Mouse (Mus musculus) cerebellum, adult 8-10 months (tissue): ENCODE results near the gene Dnase1l3.

Experiments
- DNase-seq: peaks from one replicate; pipeline ENCODE4 v3.0.0; 2022

The Dnase1l3 gene

GRCm38 (mm10) chr14:7974643-7975042, 19.7 kb downstream of the Dnase1l3 start:
- DNase-seq, result no peak

- DNase-seq, result no peak
These were observed 22.4 kb downstream of the Dnase1l3 start for GRCm38 (mm10) chr14:7971889-7972493.

DNA sequence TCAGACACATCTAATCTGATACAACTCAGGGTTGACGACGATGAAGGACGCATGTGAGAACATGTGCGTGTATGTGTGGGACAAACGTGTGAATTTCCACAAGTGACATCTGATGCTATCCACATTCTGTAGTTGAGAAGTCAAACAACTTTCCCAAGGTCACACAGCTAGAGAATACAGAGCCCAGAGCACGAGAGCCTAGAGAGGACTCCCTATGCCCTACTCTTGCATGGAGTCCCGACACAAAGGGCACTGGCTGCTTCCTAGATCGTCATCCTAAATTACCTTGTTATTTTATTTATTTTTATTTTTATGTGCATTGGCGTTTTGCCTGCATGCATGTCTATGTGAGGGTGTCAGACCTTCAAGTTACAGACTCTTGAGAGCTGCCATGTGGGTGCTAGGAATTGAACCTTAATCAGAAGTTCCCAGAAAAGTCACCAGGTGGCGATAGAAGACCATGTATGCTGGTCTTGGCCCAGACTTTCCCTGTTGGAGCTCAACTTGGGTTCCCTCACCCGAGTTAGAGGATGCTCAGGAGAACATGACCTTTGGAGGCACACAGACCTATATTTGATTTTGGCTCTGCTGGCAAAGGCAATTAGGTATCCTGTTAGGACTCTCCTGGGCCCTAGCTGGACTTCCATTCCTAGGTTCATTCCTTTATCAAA, 30.0 kb downstream of the Dnase1l3 start:
- DNase-seq, result peak; percentile 79

DNA sequence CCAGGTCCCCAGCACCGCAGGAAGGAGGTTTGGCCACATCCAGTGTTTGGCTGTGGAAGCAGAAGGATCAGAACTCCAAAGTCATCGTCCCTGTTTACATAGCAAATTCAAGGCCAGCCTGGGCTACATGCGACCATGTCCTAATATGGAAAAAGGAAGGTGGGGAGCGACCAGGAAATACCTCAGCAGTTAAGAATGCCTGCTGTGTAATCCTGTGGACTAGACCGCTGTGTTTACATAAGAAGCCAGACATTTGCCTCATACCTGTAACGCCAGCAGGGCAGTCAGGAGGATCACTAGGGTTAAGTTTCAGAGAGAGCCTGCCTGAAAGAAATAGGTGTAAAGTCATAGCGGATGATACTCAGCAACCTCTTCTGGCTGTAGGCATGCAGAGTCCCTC, 31.2 kb downstream of the Dnase1l3 start:
- no peak for DNase-seq

DNA sequence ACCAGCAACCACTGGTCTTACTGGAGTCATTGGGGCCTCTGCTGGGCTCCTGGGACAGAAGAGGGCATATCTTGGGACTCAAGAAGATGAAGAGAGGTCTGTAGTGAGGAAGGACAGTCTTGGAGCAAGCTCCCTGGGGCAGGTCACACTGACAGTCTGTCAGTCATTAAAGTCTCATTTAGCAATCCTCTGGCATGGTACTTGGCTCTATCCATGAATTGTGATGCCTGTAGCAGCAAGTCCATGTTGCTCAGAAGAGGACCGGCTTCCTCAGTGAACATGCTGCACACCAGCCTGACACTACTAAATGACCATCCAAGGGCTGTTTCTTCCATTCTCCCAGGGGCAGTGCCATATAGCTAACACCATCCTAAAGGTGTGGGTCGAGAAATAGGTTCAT, 31.7 kb downstream of the Dnase1l3 start:
- no peak for DNase-seq

GRCm38 (mm10) chr14:7961714-7962113, 32.7 kb downstream of the Dnase1l3 start:
- DNase-seq, result no peak

DNA sequence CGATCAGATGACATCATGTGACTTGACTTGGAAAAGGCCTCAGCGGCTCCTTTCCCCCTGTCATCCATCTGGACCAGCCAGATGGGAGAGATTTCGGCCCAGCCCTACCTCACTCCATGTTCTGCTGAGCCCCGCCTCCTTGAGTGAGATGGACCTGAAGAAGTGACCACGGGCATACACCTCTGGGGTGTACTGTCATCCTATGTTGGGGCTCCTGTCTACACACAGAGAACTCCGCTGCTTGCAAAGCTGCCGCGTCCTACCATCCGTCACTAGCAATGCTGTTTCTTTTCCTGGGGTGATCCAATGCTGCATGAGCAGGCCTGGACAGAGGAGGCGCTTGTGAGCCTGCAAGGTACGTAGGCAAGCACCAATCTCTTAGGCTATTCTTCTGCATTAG, 33.8 kb downstream of the Dnase1l3 start:
- DNase-seq, result peak; percentile 37

- DNase-seq, result no peak
These were observed 37.3 kb downstream of the Dnase1l3 start, which contains the start of gene Gm45521 for GRCm38 (mm10) chr14:7957049-7957448. TSS of gene Gm45521 (plus strand) at chr14:7957288.

GRCm38 (mm10) chr14:7956427-7956826, 37.9 kb downstream of the Dnase1l3 start:
- no peak for DNase-seq

DNA sequence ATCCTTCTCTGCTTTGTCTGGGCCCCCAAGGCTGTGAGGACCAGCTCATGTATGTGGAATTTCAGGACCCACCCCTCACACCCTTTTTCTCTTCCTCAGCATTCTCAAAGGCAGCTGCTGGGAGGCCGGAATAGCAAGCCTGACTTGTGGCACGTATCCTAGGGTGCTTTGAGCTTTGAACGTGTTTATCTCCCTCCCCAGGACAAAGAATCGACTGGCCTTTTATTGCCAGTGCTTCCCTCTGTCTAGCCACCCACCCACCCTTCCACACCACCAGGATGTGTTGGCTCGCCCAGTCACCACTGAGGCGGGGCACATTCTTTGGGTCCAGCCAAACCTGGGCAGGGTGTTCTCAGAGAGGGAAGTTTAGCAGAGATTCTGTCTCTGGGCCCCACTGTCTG, 40.3 kb downstream of the Dnase1l3 start:
- no peak for DNase-seq

DNA sequence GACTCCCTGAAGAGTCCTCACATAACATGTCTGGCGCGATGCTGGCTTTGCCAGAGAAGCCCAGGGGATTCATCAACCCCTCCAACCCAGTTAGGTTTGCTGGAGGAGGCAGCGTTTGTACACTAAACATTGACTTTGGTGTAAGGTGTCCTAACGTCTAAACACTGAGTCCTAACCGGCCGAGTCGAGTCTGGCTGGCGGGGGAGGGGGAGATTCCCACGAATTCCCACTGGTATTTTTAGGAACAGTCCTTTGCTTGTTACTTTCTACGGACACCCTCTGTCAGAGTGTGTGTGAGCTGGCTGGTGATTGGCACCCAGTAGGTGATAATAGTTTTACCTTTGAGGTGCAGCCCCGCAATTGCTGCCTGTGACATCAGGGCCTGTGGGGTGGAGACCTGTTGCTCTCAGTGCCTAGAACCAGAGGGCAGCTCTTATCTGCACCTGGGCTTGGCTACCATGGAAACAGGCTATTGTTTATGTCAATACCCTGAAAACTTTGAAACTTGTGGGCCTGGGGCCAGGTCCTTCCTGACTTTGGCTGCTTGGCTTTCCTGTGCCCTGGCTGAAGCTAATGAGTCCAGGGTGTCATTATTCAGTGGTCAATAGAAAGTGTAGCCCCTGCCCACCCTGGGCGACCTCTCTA, 41.6 kb downstream of the Dnase1l3 start:
- DNase-seq, result no peak

GRCm38 (mm10) chr14:7951234-7951633, 43.1 kb downstream of the Dnase1l3 start:
- no peak for DNase-seq

DNA sequence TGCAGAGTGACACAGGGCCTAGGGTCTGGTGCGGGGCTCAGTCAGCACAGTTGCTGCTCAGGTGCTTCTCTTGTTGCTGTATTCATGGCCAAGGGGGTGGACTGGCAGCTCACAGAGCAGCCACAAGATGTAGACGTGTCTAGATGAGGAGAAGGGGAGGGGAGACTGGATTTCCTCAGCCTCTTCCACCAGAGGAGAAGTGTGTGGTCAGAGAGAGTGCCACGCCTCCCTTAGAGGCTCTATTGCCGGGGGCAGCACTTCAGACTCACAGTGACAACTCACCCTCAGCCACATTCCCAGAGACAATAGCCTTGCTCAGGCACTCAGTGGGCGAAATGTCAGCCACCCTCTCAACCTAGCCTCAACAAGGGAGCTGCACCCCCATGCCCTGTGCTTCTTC, 49.1 kb downstream of the Dnase1l3 start:
- no peak for DNase-seq

GRCm38 (mm10) chr14:7944349-7945039, 49.9 kb downstream of the Dnase1l3 start:
- DNase-seq, result no peak

- DNase-seq, result no peak
These were observed 50.6 kb downstream of the Dnase1l3 start for GRCm38 (mm10) chr14:7943801-7944135.

GRCm38 (mm10) chr14:7943101-7943800, 51.1 kb downstream of the Dnase1l3 start:
- DNase-seq, result peak; percentile 25

- no peak for DNase-seq
These were observed 53.0 kb downstream of the Dnase1l3 start for GRCm38 (mm10) chr14:7941413-7941812.

GRCm38 (mm10) chr14:7938809-7939784, 55.3 kb downstream of the Dnase1l3 start:
- DNase-seq, result no peak

- DNase-seq, result no peak
These were observed 57.2 kb downstream of the Dnase1l3 start for GRCm38 (mm10) chr14:7937052-7937630.

DNA sequence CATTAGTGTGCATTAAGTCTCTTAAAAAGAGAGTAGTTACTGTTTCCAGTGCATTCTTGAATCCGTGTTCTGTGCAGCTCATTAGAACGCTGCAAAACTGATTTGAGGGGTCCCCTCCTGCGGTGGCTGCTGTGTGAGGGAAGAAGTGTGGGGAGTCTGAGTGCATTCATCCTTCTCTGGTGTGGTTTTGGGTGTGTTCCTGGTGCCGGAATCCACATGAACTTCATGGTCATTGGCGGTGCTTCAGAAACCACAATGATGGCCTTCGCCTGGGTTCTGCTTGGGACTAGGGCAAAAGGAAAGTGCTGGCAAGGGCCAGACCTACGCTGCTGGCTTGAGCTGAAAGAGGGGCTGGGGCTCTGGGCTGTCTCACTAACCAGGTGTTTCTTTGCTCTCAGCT, 60.2 kb downstream of the Dnase1l3 start:
- DNase-seq, result no peak

DNA sequence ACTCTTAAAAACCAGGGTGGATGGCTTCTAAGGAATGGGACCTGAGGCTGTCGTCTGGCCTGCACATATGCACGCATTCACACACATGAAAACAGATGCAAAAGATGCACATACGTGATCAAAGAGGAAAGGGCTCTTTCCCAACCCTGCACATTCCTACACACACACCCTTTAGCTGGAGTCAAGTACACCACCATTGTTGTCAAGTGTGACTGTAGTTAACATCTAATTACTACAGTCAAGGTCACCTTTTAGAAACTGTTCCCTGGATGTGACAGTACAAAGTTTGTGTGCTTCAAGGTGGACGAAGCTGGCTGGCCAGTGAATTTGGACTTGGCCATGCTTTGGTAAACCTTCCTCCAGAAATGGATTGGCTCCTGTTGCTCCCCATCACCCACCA, 62.2 kb downstream of the Dnase1l3 start:
- no peak for DNase-seq

- DNase-seq, result no peak
These were observed 65.3 kb downstream of the Dnase1l3 start for GRCm38 (mm10) chr14:7929029-7929428.
